Mouse (Mus musculus): ENCODE data around the gene Ralgapa2.

The Ralgapa2 gene

DNA sequence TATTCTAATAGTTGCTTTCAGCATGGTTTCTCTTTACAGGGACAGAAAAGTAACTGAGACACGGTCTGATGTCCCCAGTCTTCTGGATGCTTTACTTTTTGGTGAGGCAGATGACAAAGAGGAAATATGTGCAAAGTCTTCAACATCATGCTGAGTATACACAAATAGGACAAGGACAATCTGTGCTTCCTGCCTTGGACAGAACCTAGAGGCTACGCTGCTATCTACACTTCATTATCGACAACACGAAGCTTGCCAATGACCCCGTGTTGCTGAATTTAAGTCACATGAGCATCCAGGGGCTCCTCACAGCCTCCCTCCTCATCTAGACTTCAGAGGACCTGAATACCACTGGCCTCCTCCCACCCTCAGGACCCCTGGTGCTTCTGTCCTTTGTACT is 161.9 kb downstream of the Ralgapa2 start:
- DNase-seq, result no peak

- DNase-seq, result peak; percentile 52
Observed at GRCm38 (mm10) chr2:146347942-146348341, 164.2 kb downstream of the Ralgapa2 start.

DNA sequence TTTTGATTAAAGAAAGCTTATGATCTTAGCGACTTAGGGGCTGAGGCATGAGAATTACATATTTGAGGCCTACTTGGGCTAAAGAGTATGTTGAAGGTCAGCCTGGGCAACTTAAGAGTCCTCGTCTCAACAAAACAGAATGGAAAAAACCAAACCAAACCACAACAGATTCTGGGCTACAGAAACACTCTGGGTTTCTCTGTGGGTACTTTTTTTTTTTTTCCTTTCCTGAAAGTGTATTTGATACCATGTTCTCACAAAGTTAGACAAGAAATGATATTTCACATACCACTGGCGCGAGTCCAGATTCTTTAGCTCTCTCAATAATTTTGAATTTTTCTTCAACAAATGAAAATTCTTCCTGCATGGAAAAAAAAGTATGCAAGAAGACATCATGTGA is 172.1 kb downstream of the Ralgapa2 start:
- DNase-seq, result no peak

DNA sequence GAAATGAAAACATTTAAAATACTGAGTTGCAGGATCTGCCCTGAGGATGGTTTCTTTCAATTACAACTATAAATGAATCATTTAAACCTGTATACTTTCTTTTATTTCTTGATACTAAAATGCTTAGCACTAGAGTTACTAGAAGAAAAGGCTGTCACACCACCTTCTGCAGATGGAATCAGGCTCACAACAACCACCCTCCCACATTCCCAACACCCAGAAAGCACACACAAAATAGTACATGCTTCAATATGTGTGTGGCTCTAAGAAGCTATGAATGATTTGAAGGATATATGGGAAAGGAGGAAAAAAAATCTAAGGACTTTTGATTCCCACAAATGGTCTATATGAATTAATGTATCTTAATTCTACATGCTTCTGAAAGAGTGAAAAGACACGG is 174.6 kb downstream of the Ralgapa2 start:
- DNase-seq, result no peak

- DNase-seq, result no peak
Observed at GRCm38 (mm10) chr2:146331894-146332476, 180.2 kb downstream of the Ralgapa2 start.

DNA sequence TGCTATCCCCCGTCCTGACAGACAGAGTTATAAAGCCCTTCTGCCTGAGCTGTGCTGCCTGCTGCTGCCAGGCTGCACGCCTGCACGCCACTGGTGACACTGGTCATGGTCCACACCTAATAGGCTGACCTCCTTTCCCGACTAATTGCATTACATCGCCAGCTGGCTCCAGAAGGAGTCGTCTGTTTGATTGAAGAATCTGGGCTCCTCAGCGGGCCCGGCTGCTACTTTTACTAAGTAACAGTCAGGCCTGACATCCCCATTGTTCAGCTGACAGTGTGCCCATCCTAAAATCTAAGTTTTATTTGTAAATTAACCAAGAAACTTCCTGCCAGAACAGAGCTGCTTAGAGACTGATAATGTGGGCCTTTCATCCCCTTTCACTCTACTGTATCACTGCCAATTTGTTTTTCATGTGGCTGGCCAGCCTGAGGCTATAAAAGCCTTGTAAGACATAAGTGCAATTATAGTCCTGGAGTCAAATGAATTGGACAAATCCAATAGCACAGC is 181.3 kb downstream of the Ralgapa2 start:
- DNase-seq, result peak; percentile 54

GRCm38 (mm10) chr2:146330101-146330500 is 182.0 kb downstream of the Ralgapa2 start:
- no peak for DNase-seq

GRCm38 (mm10) chr2:146326654-146327053 is 185.5 kb downstream of the Ralgapa2 start:
- DNase-seq, result no peak

- no peak for DNase-seq
Observed at GRCm38 (mm10) chr2:146324907-146325715, 187.0 kb downstream of the Ralgapa2 start.

GRCm38 (mm10) chr2:146324140-146324906 is 187.8 kb downstream of the Ralgapa2 start:
- no peak for DNase-seq

DNA sequence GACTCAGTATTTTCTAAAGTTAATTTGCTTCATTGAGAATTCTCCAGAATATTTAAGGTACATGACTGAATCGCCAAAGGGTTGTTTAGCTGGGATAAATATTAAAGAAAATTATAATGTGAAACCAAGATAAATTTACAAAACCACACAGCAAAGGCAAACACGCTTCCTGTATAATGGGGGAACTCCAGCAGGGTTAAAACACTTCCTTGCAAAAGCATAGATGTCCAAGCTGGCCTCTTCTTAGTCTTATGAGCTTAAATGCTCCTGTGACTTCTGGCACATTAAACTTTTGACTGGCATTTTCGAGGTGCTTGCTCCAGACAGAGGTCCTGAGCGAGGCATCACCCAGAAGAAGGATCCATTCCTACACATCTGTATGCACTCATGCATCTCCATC is 188.6 kb downstream of the Ralgapa2 start:
- no peak for DNase-seq

DNA sequence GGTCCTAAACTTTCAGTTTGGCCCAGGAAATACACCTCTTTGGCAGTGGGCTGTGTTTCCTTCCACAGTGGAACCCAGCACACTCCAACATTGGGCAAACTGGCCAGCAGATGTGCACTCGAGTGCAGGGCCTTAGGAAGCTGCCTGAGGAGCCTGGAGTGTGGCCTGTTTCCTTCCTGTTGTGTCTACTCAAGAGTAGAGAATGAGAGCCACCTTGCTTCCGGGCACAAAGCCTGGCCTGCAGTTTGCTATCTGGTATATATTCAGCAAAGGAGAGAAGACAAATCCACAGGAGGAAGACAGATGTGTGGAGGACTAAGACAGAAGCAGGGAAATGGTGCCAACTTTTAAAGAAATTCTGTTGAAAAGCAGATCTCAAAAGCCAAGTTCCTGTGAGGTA is 189.4 kb downstream of the Ralgapa2 start:
- DNase-seq, result no peak

- no peak for DNase-seq
Observed at GRCm38 (mm10) chr2:146322019-146322418, 190.1 kb downstream of the Ralgapa2 start.

- no peak for DNase-seq
Observed at GRCm38 (mm10) chr2:146320666-146321065, 191.5 kb downstream of the Ralgapa2 start.

DNA sequence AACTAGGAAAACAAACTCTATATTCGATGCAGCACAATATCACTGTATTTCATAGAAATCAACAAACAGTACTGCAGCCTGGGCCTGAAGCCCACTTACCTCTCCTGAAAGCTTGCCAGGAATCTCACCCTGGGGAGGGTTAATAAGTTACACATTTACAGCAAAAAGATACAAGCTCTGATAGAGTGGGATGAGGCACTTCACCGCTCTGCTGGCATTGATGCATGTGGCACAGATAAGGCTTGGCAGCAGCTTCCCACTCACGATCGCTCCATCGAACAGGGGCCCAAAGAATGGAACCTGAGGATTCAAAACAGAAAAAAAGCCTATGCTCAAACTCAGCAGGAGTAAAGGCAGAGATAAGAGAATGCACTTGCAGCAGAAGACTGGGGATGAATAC is 197.4 kb downstream of the Ralgapa2 start:
- no peak for DNase-seq

DNA sequence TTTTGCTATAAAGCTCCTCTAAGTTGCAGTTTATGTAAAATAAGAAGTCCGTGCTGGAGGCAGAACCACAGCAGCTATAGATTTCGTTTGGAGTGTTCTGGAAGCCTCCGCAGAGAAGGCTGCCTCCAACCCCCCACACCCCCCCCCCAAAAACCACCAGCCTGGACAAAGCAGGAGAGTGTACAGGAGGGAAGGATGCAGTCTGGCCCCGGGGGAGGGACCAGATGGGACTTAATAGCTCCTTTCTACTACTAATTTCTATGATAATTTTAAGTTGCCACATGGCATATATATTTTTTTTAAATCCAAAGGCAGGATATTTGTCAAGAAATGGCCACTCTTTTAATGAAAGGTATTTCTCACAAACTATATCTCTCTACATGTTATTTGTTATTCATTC is 198.3 kb downstream of the Ralgapa2 start:
- no peak for DNase-seq

- DNase-seq, result no peak
Observed at GRCm38 (mm10) chr2:146310760-146311159, 201.4 kb downstream of the Ralgapa2 start.

DNA sequence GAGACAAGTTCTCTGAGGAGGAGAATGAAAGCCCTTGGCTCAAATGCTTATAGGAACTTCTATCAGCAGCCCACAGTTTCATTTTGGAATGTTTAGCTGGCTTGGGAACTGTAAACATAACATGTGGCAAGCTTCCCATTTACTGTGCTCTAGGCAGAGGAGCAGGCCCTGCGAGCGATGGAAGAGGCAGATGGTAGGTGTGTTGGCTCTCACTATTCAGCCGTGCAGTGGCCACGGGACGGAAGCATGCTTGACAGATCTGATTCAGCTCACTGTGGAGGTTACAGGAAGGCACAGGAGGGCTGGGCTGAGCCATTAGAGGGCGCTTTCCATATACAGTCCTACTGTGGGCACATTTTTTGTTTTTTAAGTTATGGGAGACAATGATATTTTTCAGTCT is 201.9 kb downstream of the Ralgapa2 start:
- peak; percentile 14 for DNase-seq

- peak; percentile 30 for DNase-seq
Observed at GRCm38 (mm10) chr2:146309413-146309812, 202.7 kb downstream of the Ralgapa2 start.

DNA sequence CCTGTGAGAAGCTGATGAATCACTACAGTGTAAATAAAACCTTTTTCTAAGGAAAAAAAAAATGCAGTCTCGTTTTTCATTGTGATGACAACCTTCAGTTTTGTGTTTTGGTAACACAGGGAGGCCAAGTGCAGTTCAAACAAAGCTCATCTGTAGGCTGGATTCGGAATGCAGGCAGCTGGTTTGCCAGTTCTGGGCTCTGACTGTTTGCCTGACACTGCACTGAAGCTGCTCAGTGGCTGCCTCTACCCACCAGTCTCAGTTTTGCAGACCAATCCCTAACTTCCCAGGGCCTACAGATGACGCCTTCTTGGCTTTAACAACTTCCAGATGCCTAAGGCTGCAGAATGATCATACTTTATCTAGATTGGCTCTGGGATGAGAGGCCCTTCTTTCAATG is 205.1 kb downstream of the Ralgapa2 start:
- no peak for DNase-seq

DNA sequence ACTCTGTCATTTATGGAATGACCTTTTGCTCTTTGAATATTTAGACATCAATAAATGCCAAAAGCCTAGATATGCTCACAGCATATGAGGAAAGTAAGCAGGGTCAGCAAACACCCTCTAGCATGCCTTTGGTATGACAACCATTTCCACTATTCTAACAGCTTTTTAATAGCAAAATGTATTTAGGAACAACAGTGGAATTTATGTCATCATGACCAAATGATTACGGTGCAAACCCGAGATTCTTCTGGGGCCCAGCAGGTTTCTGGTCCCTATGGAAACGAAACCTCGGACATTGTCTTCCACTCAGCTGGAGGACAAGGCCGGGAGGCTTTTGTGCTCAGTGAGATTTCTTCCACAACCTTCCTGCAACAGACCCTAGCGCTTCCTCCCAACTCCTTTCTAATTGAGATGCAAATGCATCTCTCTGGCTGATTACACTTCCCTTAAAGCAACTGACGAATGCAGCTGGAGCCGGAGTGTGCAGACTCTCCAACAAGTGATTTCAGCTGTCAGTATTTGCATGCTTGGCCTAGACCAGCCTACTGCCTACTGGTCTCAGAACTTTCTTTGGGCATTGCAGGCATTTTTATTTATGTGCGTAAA is 209.9 kb downstream of the Ralgapa2 start:
- DNase-seq, result no peak

DNA sequence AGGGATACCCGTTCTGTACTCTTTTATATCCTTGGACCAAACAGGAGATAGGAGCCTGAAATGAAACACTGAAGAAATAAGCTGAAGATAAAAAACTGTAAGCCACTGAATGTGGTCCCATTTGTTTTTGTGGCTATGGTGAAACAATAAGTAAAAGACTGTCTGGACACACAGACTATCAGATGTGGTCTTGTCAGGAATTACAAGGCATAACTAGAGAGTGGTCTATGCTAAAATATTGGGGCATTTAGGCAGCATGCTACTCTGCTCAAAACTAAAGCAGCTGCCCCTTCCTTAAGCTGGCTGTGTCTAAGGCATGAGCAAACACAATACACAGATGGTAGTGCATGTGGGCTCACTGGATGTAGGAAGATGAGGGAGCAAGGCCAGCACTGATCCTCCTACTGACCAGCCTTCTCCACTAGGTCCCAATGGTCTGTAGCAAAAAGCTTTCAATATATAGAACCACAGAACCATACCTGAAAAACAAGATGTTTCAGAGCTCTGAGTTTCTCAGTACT is 211.6 kb downstream of the Ralgapa2 start:
- no peak for DNase-seq

Data from right cerebral cortex, adult 18-20 months (tissue).